Mouse (Mus musculus): ENCODE results near the gene 2310003L06Rik.

GRCm38 (mm10) chr5:87979139-87979538, 9.9 kb downstream of the 2310003L06Rik start, which contains the start of gene Cabs1:
- TF ChIP-seq USF1 (IDR thresholded peaks at IDR 0.05; ENCODE audit: low read depth), result no peak
- TF ChIP-seq E2F4 (IDR thresholded peaks at IDR 0.05; ENCODE audit: insufficient read depth), result no peak
